Mouse (Mus musculus) lung, embryonic 16.5 days (tissue): ENCODE results near the gene Gcnt2. TPM values are rescaled to one million over a fixed set of nuclear protein-coding genes. Genes with fewer than 3 reads are reported as not detected.
A peak's percentile ranks its signal among the peaks of the same experiment; 100 is the strongest.

Experiments used
- ATAC-seq: fragments of 200-750 bp; cut with Nextera tagmentation; 2 replicates; pipeline ENCODE4 v1.8.0; 2017; ENCODE audit warnings: low read depth, mild to moderate bottlenecking, moderate library complexity
- H3K27ac ChIP-seq: fragments of 300-500 bp; sonication (generic); 2 replicates; pipeline ENCODE4 v1.5.1; 2014; ENCODE audit warnings: mild to moderate bottlenecking, control low read depth, low read length
- H3K27me3 ChIP-seq: fragments of 300-500 bp; sonication (generic); 2 replicates; pipeline ENCODE4 v1.6.1; 2014; ENCODE audit warnings: low read depth, low read length, mixed read lengths; ENCODE audit not compliant: control insufficient read depth, insufficient read depth
- H3K36me3 ChIP-seq: fragments of 300-500 bp; sonication (generic); 2 replicates; pipeline ENCODE4 v1.6.1; 2014; ENCODE audit warnings: low read length; ENCODE audit not compliant: control insufficient read depth, insufficient read depth
- H3K4me1 ChIP-seq: fragments of 300-500 bp; sonication (generic); replicated peaks from 2 replicates; pipeline ENCODE4 v1.6.1; 2014; ENCODE audit warnings: low read length, mixed read lengths; ENCODE audit not compliant: control insufficient read depth, insufficient read depth
- H3K4me2 ChIP-seq: fragments of 300-500 bp; sonication (generic); 2 replicates; pipeline ENCODE4 v1.6.1; 2014; ENCODE audit warnings: low read depth, low read length, control low read depth
- H3K4me3 ChIP-seq: fragments of 300-500 bp; sonication (generic); 2 replicates; pipeline ENCODE4 v1.5.1; 2014; ENCODE audit warnings: mild to moderate bottlenecking, low read length, control low read depth
- H3K9ac ChIP-seq: fragments of 300-500 bp; sonication (generic); 2 replicates; pipeline ENCODE4 v1.6.1; 2014; ENCODE audit warnings: low read length, control low read depth
- H3K9me3 ChIP-seq: fragments of 300-500 bp; sonication (generic); 2 replicates; pipeline ENCODE4 v1.6.1; 2016; ENCODE audit warnings: low read length; ENCODE audit not compliant: control insufficient read depth
- WGBS: fragments of 180-500 bp; shearing (Covaris S2); extraction: QIAGEN DNeasy Blood & Tissue Kit; methylation state at CpG from one replicate; pipeline ENCODE4 v1.1.7; 2014; 5-methylcytosine and 5-hydroxymethylcytosine counted together
- polyA plus RNA-seq: library from polyadenylated mRNA; unstranded; fragments of >200 nt; fragmentation: Nextera tagmentation; extraction: Ambion mirVana; gene quantifications from 2 replicates; pipeline ENCODE4 v1.2.1, GENCODE M21; 2015

Gene Gcnt2
- polyA plus RNA-seq, 1 experiment from 2014 or later, result 4.5 TPM

- ATAC-seq, result no peak
- 58% methylated on average over 4 of the region's 4 CpGs for WGBS
- H3K9me3 ChIP-seq, result no peaks in the 10 kb centered on the region
- no peaks in the 10 kb centered on the region for H3K36me3 ChIP-seq
- H3K4me1 ChIP-seq, result no peaks in the 10 kb centered on the region; the same call in 1 of the 2 replicates
- H3K4me3 ChIP-seq, result no peak overlapping the region
- H3K27me3 ChIP-seq, result no peaks in the 10 kb centered on the region
- H3K27ac ChIP-seq, result no peak overlapping the region
- H3K4me2 ChIP-seq, result no peak overlapping the region
- no peak overlapping the region for H3K9ac ChIP-seq
Observed at GRCm38 (mm10) chr13:40847898-40848297, 11.7 kb upstream of the Gcnt2 start.

- H3K36me3 ChIP-seq, result no peaks in the 10 kb centered on the region
- H3K27me3 ChIP-seq, result no peaks in the 10 kb centered on the region
- H3K27ac ChIP-seq, result no peak overlapping the region
- no peak overlapping the region for H3K4me3 ChIP-seq
- H3K9ac ChIP-seq, result no peak overlapping the region
- no peak for ATAC-seq
- WGBS, result 73% methylated on average over 6 of the region's 6 CpGs
- no peak overlapping the region for H3K4me2 ChIP-seq
- H3K9me3 ChIP-seq, result no peaks in the 10 kb centered on the region
- H3K4me1 ChIP-seq, result peaks cover 3% of the 10 kb centered on the region
Observed at GRCm38 (mm10) chr13:40850686-40851085, 8.9 kb upstream of the Gcnt2 start.

- 85% methylated on average over 7 of the region's 7 CpGs for WGBS
- peaks cover 3% of the 10 kb centered on the region for H3K4me1 ChIP-seq
- ATAC-seq, result no peak
- H3K27ac ChIP-seq, result no peak overlapping the region
- H3K4me3 ChIP-seq, result no peak overlapping the region
- H3K9me3 ChIP-seq, result no peaks in the 10 kb centered on the region
- no peaks in the 10 kb centered on the region for H3K36me3 ChIP-seq
- H3K27me3 ChIP-seq, result no peaks in the 10 kb centered on the region
- H3K4me2 ChIP-seq, result no peak overlapping the region
- H3K9ac ChIP-seq, result no peak overlapping the region
Observed at GRCm38 (mm10) chr13:40851281-40851680, 8.3 kb upstream of the Gcnt2 start.

- Histone ChIP-seq H3K36me3 (no peaks in the 10 kb centered on the region), H3K4me3 (no peak overlapping the region), H3K4me2 (no peak overlapping the region), H3K9ac (no peak overlapping the region), H3K27ac (no peak overlapping the region), H3K4me1 (peaks cover 3% of the 10 kb centered on the region), H3K27me3 (no peaks in the 10 kb centered on the region), H3K9me3 (no peaks in the 10 kb centered on the region)
- 77% methylated on average over 13 of the region's 13 CpGs for WGBS
- ATAC-seq, result no peak
Observed at GRCm38 (mm10) chr13:40851961-40852360, 7.6 kb upstream of the Gcnt2 start.

GRCm38 (mm10) chr13:40852791-40853190 is 6.8 kb upstream of the Gcnt2 start:
- no peaks in the 10 kb centered on the region for H3K27me3 ChIP-seq
- no peak for ATAC-seq
- H3K4me2 ChIP-seq, result no peak overlapping the region
- no peak overlapping the region for H3K4me3 ChIP-seq
- H3K36me3 ChIP-seq, result no peaks in the 10 kb centered on the region
- 86% methylated on average over 5 of the region's 5 CpGs for WGBS
- peaks cover 3% of the 10 kb centered on the region for H3K4me1 ChIP-seq
- H3K9ac ChIP-seq, result no peak overlapping the region
- no peaks in the 10 kb centered on the region for H3K9me3 ChIP-seq
- H3K27ac ChIP-seq, result no peak overlapping the region

GRCm38 (mm10) chr13:40853842-40854241 is 5.7 kb upstream of the Gcnt2 start:
- H3K36me3 ChIP-seq, result no peaks in the 10 kb centered on the region
- H3K27ac ChIP-seq, result no peak overlapping the region
- peak overlapping the region; percentile 70 for H3K4me2 ChIP-seq
- no peaks in the 10 kb centered on the region for H3K27me3 ChIP-seq
- H3K4me1 ChIP-seq, result peaks cover 3% of the 10 kb centered on the region
- 77% methylated on average over 4 of the region's 4 CpGs for WGBS
- peak overlapping the region; percentile 49; the same call in 1 of the 2 replicates for H3K4me3 ChIP-seq
- no peak for ATAC-seq
- no peak overlapping the region for H3K9ac ChIP-seq
- no peaks in the 10 kb centered on the region for H3K9me3 ChIP-seq

GRCm38 (mm10) chr13:40854451-40855058 is 5.0 kb upstream of the Gcnt2 start:
- Histone ChIP-seq H3K9ac (peak overlapping the region; percentile 50), H3K27me3 (no peaks in the 10 kb centered on the region), H3K4me1 (peaks cover 4% of the 10 kb centered on the region), H3K36me3 (no peaks in the 10 kb centered on the region), H3K27ac (no peak overlapping the region), H3K9me3 (no peaks in the 10 kb centered on the region), H3K4me2 (peak overlapping the region; percentile 70), H3K4me3 (peak overlapping the region; percentile 49)
- under 1% methylated on average over 13 of the region's 13 CpGs for WGBS
- peak; percentile 93 for ATAC-seq

GRCm38 (mm10) chr13:40855266-40855665 is 4.3 kb upstream of the Gcnt2 start:
- H3K9me3 ChIP-seq, result no peaks in the 10 kb centered on the region
- no peak overlapping the region for H3K27ac ChIP-seq
- no peaks in the 10 kb centered on the region for H3K27me3 ChIP-seq
- peak overlapping the region; percentile 70 for H3K4me2 ChIP-seq
- peaks cover 5% of the 10 kb centered on the region for H3K4me1 ChIP-seq
- ATAC-seq, result no peak
- WGBS, result 66% methylated on average over 6 of the region's 6 CpGs
- H3K36me3 ChIP-seq, result no peaks in the 10 kb centered on the region
- no peak overlapping the region for H3K9ac ChIP-seq
- H3K4me3 ChIP-seq, result no peak overlapping the region

- H3K36me3 ChIP-seq, result no peaks in the 10 kb centered on the region
- no peak overlapping the region for H3K4me3 ChIP-seq
- no peaks in the 10 kb centered on the region for H3K27me3 ChIP-seq
- no peak overlapping the region for H3K4me2 ChIP-seq
- peaks cover 5% of the 10 kb centered on the region for H3K4me1 ChIP-seq
- WGBS, result 71% methylated on average over 8 of the region's 8 CpGs
- H3K27ac ChIP-seq, result no peak overlapping the region
- no peak for ATAC-seq
- H3K9me3 ChIP-seq, result no peaks in the 10 kb centered on the region
- no peak overlapping the region for H3K9ac ChIP-seq
Observed at GRCm38 (mm10) chr13:40856786-40857185, 2.8 kb upstream of the Gcnt2 start.
